Mouse (Mus musculus) activated CD4-positive, CD25-positive, alpha-beta regulatory T cell (primary cell): ENCODE data around the gene 1500011B03Rik. TPM values are rescaled to one million over a fixed set of nuclear protein-coding genes. Genes with fewer than 3 reads are reported as not detected.

Experiments
- polyA plus RNA-seq, 2 experiments: library from polyadenylated mRNA; unstranded; fragments of 100-300 nt; shearing (Covaris generic); gene quantifications; one replicate each; pipeline ENCODE4 v1.2.1; 2017

1500011B03Rik gene
- 100 to 1,000 TPM in 1 of 2 experiments, 10 to 100 TPM in 1; 75.6 to 188 TPM for polyA plus RNA-seq

GRCm38 (mm10) chr5:114822796-114823688 is at the start of gene 1500011B03Rik:
TSS of gene 1500011B03Rik (minus strand) at chr5:114823468.

GRCm38 (mm10) chr5:114858582-114858981 is 35.3 kb upstream of the 1500011B03Rik start, which contains the start of gene Gm9936:
TSS of gene Gm9936 (minus strand) at chr5:114858682.

GRCm38 (mm10) chr5:114853364-114853763 is 30.1 kb upstream of the 1500011B03Rik start, which contains the start of gene 4930519G04Rik:
TSS of gene 4930519G04Rik (plus strand) at chr5:114853664.

GRCm38 (mm10) chr5:114775056-114775979 is 48.0 kb downstream of the 1500011B03Rik start, which contains the start of gene Git2:
TSS of gene Git2 (minus strand) at chr5:114775517.

GRCm38 (mm10) chr5:114774403-114775051 is 48.7 kb downstream of the 1500011B03Rik start, which contains the start of gene Ankrd13a:
TSS of gene Ankrd13a (plus strand) at chr5:114774677.

Other genes with a start within 250 kb of the 1500011B03Rik start
- 1 to 10 TPM in 1 of 2 experiments, under 1 TPM in 1; 0.29 to 1.4 TPM for gene Trpv4, start 165.0 kb downstream of the 1500011B03Rik start, polyA plus RNA-seq
- gene Gltp, start 132.5 kb downstream of the 1500011B03Rik start, polyA plus RNA-seq: 100 to 1,000 TPM; 275 to 392 TPM
- gene Tchp, start 115.7 kb downstream of the 1500011B03Rik start, polyA plus RNA-seq: 10 to 100 TPM; 14.8 to 20.0 TPM
- gene Ankrd13a, start 48.8 kb downstream of the 1500011B03Rik start, polyA plus RNA-seq: 100 to 1,000 TPM; 115 to 179 TPM
- gene Git2, start 48.0 kb downstream of the 1500011B03Rik start, polyA plus RNA-seq: 100 to 1,000 TPM; 122 to 142 TPM
- under 1 TPM in 1 of 2 experiments, not detected in 1; 0.22 TPM for gene 4930519G04Rik, start 30.2 kb upstream of the 1500011B03Rik start, polyA plus RNA-seq
- gene Gm9936, start 35.2 kb upstream of the 1500011B03Rik start, polyA plus RNA-seq: under 1 TPM in 1 of 2 experiments, not detected in 1; 0.48 TPM
- 10 to 100 TPM; 14.1 to 19.6 TPM for gene Oasl2, start 73.5 kb upstream of the 1500011B03Rik start, polyA plus RNA-seq
- 1 to 10 TPM; 1.9 to 6.5 TPM for gene Oasl1, start 99.8 kb upstream of the 1500011B03Rik start, polyA plus RNA-seq
- gene 2210016L21Rik, start 118.7 kb upstream of the 1500011B03Rik start, polyA plus RNA-seq: 10 to 100 TPM; 44.6 to 56.6 TPM
- under 1 TPM; 0.05 to 0.06 TPM for gene Hnf1a, start 147.6 kb upstream of the 1500011B03Rik start, polyA plus RNA-seq
- 10 to 100 TPM; 55.5 to 58.1 TPM for gene Sppl3, start 187.7 kb upstream of the 1500011B03Rik start, polyA plus RNA-seq